Mouse (Mus musculus) 3T3-L1 (cell line): ENCODE data around the gene Ccdc84.
"Not testable (repeated sequence)": the region's sequence is repeated elsewhere in the genome, so short reads cannot be mapped to it uniquely, and the experiment has no call there.

Experiments used
- DNase-seq: peaks from one replicate; pipeline ENCODE4 v3.0.0-alpha.2; 2015; ENCODE audit warnings: low read depth, low spot score

Ccdc84 gene

DNA sequence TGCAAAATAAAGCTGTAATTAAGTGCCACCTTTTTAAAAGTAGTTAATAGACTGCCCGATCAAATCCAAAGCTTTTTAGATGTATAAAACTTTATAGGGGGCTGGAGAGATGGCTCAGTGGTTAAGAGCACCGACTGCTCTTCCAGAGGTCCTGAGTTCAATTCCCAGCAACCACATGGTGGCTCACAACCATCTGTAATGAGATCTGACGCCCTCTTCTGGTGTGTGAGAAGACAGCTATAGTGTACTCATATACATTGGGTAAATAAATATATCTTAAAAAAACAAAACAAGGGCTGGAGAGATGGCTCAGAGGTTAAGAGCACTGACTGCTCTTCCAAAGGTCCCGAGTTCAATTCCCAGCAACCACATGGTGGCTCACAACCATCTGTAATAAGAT, 56.4 kb downstream of the Ccdc84 start:
- DNase-seq: not testable (repeated sequence)

DNA sequence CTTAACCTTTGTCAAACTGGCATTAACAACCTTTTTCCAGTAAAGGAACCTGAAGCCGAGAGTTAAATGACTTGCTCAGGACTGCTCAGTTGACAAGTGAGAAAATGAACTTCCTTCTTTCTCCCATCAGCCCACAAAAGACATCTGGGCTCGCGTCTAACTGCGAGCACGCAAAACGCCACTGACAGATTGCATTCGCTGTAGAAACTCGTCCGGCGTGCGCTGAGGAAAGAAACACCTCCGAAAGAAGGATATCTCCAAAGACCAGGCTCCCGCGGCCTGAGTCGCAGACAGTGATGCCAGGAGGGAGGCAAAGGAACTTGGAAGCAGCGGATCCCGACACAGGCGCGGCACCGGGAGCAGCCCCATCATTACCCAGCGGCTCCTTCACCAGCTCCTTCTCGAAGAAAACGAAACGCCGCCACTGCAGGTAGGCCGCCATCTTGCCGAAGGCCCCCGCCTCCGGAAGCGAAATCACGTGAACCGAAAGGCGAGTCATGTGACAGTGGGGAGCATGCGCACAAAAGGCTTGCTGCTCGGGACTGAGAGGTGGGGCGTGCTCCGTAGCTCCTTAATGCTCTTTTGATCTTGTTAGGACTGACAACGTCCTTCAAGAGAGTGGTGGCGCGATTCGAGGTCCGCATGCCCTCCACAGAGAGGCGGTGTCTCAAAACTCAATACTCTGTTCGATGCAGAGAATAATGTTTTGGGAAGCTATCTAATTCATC, 57.0 kb downstream of the Ccdc84 start, which contains the start of gene Vps11:
Gene Vps11, minus strand, starts transcription at position 481 of the 728 bp plus-strand sequence.
- peak; percentile 97 for DNase-seq
